Comparison of ENCODE assay signal across 19 mouse cellular contexts in the genomic region with DNA sequence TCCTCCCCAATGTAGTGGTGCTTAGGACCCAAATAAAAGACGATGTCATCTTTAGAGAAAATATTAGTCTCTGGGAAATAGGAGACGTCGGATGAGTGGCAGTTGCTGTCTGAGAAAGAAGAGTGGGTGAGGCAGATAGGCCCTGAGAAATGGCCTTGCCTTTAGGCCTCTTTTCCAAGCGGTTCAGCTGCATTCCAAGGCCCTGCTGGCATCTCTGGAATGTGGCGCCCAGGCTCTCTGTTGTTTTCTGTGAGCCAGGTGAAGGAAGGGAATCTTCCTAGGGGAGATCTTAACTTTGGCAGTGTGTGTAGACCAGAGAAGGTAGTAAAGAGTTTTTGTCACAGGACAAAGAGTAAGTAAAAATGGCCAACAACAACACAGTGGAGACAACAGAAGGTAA. TPM values are rescaled to one million over a fixed set of nuclear protein-coding genes. Genes with fewer than 3 reads are reported as not detected.
A peak's percentile ranks its signal among the peaks of the same experiment; 100 is the strongest.
DNase-seq lines count a peak whose midpoint lies in the region; ATAC-seq and TF ChIP-seq lines count a peak whose summit lies in the region.
"Had no signal": no experiment of that assay in that cellular context is flagged by ENCODE, and none has a peak within 500 bp of the region (broad histone marks: within the 10 kb centered on the region; RNA-seq: fewer than 3 reads in every experiment).

No protein-coding gene starts in this region.

- no peak for DNase-seq in forebrain, embryonic 10.5 days (ENCODE audit: extremely low spot score, low spot score)
- DNase-seq in forebrain, postnatal 0 days = no peak
- DNase-seq in urinary bladder, postnatal 25 days (ENCODE audit: low spot score) = peak; percentile 19
- no peak for DNase-seq in urinary bladder, adult 18-20 months (ENCODE audit: low spot score in 2 of 2)
- DNase-seq in adrenal gland, postnatal 4 days (ENCODE audit: low spot score in 2 of 2) = no peak
- DNase-seq in heart, adult 8-10 months (ENCODE audit: low spot score) = no peak
- DNase-seq: adrenal gland, postnatal 10 days; cerebellum, adult 9-10 months; liver, embryonic 13.5 days; right cerebral cortex, postnatal 25 days; thymus, adult 2 months had no signal

- no peaks in the 10 kb centered on the region for H3K36me3 ChIP-seq in forebrain, embryonic 10.5 days (replicated peaks)
- H3K36me3 ChIP-seq in forebrain, postnatal 0 days (ENCODE audit: insufficient read depth) = no peaks in the 10 kb centered on the region
- no peaks in the 10 kb centered on the region for H3K36me3 ChIP-seq in lung, embryonic 15.5 days
- H3K36me3 ChIP-seq: embryonic facial prominence, embryonic 13.5 days; forebrain, embryonic 12.5 days; heart, embryonic 10.5 days; intestine, embryonic 15.5 days; liver, embryonic 13.5 days had no signal

- 47% methylated on average over 5 of the region's 5 CpGs for WGBS in forebrain, embryonic 10.5 days
- WGBS in forebrain, postnatal 0 days = 50% methylated on average over 5 of the region's 5 CpGs
- 29% methylated on average over 5 of the region's 5 CpGs for WGBS in lung, embryonic 15.5 days

- peaks cover 24% of the 10 kb centered on the region for H3K4me1 ChIP-seq in forebrain, embryonic 10.5 days
- no peaks in the 10 kb centered on the region for H3K4me1 ChIP-seq in forebrain, postnatal 0 days (ENCODE audit: insufficient read depth)
- peaks cover 3% of the 10 kb centered on the region; the same call in 1 of the 2 replicates for H3K4me1 ChIP-seq in lung, embryonic 15.5 days
- H3K4me1 ChIP-seq: embryonic facial prominence, embryonic 13.5 days; intestine, embryonic 15.5 days had no signal

- H3K4me2 ChIP-seq in forebrain, postnatal 0 days (ENCODE audit: low read depth) = no peak overlapping the region
- H3K4me2 ChIP-seq in lung, embryonic 15.5 days = no peak overlapping the region
- H3K4me2 ChIP-seq: embryonic facial prominence, embryonic 13.5 days; forebrain, embryonic 12.5 days; intestine, embryonic 15.5 days; liver, embryonic 13.5 days; midbrain, embryonic 11.5 days had no signal

- no peak overlapping the region for H3K9ac ChIP-seq in forebrain, postnatal 0 days
- no peak overlapping the region for H3K9ac ChIP-seq in lung, embryonic 15.5 days
- H3K9ac ChIP-seq: embryonic facial prominence, embryonic 13.5 days; forebrain, embryonic 12.5 days; intestine, embryonic 15.5 days; liver, embryonic 13.5 days had no signal

- H3K27me3 ChIP-seq in forebrain, embryonic 10.5 days (ENCODE audit: poor library complexity, severe bottlenecking) = no peaks in the 10 kb centered on the region
- H3K27me3 ChIP-seq in forebrain, postnatal 0 days (ENCODE audit: insufficient read depth, low read length) = no peaks in the 10 kb centered on the region
- H3K27me3 ChIP-seq in lung, embryonic 15.5 days = no peaks in the 10 kb centered on the region
- H3K27me3 ChIP-seq: embryonic facial prominence, embryonic 13.5 days; forebrain, embryonic 12.5 days; intestine, embryonic 15.5 days; liver, embryonic 13.5 days had no signal

- no peak overlapping the region for H3K4me3 ChIP-seq in forebrain, embryonic 10.5 days
- H3K4me3 ChIP-seq in forebrain, postnatal 0 days (ENCODE audit: low read depth, low read length) = no peak overlapping the region
- H3K4me3 ChIP-seq in lung, embryonic 15.5 days = no peak overlapping the region
- H3K4me3 ChIP-seq: embryonic facial prominence, embryonic 13.5 days; forebrain, embryonic 12.5 days; heart, embryonic 10.5 days; intestine, embryonic 15.5 days; liver, embryonic 13.5 days; myocyte had no signal

- no peak for ATAC-seq in forebrain, postnatal 0 days
- peak; percentile 69; the same call in 1 of the 2 replicates for ATAC-seq in lung, embryonic 15.5 days (ENCODE audit: borderline replicate concordance, extremely low read depth, low FRiP score, low TSS enrichment)
- ATAC-seq in frontal cortex, adult (ENCODE audit: low TSS enrichment) = no peak
- ATAC-seq: intestine, embryonic 15.5 days had no signal

- TF ChIP-seq CTCF in forebrain, postnatal 0 days (IDR thresholded peaks at IDR 0.05; ENCODE audit: low read depth) = no peak

- H3K27ac ChIP-seq in forebrain, embryonic 10.5 days = peak overlapping the region; percentile 85
- H3K27ac ChIP-seq in forebrain, postnatal 0 days (ENCODE audit: low read depth, low read length) = no peak overlapping the region
- H3K27ac ChIP-seq in lung, embryonic 15.5 days = peak overlapping the region; percentile 46
- H3K27ac ChIP-seq: embryonic facial prominence, embryonic 13.5 days; heart, embryonic 10.5 days; intestine, embryonic 15.5 days; liver, embryonic 13.5 days had no signal

- H3K9me3 ChIP-seq in forebrain, embryonic 10.5 days = 0 out of 2 replicates have a peak, but pooled peaks cover 3% of the 10 kb centered on the region
- no peaks in the 10 kb centered on the region for H3K9me3 ChIP-seq in forebrain, postnatal 0 days (ENCODE audit: low read length)
- H3K9me3 ChIP-seq in lung, embryonic 15.5 days = no peaks in the 10 kb centered on the region
- H3K9me3 ChIP-seq: embryonic facial prominence, embryonic 13.5 days; forebrain, embryonic 12.5 days; heart, embryonic 10.5 days; intestine, embryonic 15.5 days; liver, embryonic 13.5 days had no signal

RNA-seq across cellular contexts. Expression of gene Ikzf2, which starts 40.9 kb away (rescaled TPM):
- 5.4 and 6.4 TPM in 2 replicates for polyA plus RNA-seq in forebrain, embryonic 10.5 days (2016; fragmentation: Nextera tagmentation; extraction: Ambion mirVana)
- total RNA-seq in forebrain, postnatal 0 days (2014; rRNA removed) = 6.5 and 7.3 TPM in 2 replicates
- polyA plus RNA-seq in forebrain, postnatal 0 days (2015; fragmentation: Nextera tagmentation; extraction: Ambion mirVana) = 0.72 and 1.8 TPM in 2 replicates
- 2.6 and 3.8 TPM in 2 replicates for polyA plus RNA-seq in lung, embryonic 15.5 days (2015; fragmentation: Nextera tagmentation; extraction: Ambion mirVana)
- total RNA-seq in adrenal gland, postnatal 4 days (2021) = 10 to 100 TPM; 11.3 to 11.7 TPM
- total RNA-seq in heart, adult 8-10 months (2022) = 1 to 10 TPM; 5.8 to 8.6 (median 7.7) TPM
